Mouse (Mus musculus) kidney, postnatal 14 days (tissue): Measurements from ENCODE around the gene Slc2a5.
A peak's percentile ranks its signal among the peaks of the same experiment; 100 is the strongest.

Source experiments
- DNase-seq: peaks from one replicate; pipeline ENCODE4 v3.0.0; 2022; ENCODE audit warnings: mixed read lengths

The Slc2a5 gene

DNA sequence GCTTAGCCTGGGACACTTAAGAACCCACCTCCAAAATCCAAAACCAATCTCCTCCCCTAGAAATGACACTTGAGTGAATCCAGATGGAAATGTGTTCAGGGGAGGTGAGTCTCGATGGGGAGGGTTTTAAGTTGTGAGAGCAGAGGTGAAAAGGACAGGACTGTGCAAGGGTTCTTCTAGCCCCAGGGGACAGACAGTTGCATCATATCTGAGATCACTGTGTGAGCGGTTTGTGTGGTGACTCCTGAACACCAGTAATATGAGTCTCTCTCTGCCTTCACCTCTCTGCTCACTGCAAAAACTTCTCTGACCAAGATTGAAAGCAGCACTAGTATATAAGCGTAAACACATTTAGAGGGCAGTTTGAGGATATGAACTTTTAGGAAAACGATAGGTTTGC is 27.2 kb downstream of the Slc2a5 start:
- DNase-seq, result no peak

DNA sequence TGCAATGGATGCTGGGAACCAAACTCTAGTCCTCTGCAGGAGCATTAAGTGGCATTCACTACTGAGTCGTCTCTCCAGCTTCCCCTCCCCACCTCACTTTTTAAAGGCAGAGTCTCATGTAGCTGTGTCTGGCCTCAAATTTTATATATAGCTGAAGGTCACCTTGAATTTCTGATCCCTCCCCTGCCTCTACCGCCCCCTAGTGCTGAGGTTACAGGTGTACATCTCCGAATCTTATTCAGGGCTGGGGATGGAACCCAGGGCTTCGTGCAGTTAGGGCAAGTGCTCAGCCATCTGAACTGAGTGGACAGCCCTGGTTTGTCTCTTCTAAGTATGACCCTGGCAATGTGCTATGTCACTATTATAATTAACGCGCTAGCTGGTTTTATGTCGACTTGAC is 32.0 kb downstream of the Slc2a5 start:
- no peak for DNase-seq

DNA sequence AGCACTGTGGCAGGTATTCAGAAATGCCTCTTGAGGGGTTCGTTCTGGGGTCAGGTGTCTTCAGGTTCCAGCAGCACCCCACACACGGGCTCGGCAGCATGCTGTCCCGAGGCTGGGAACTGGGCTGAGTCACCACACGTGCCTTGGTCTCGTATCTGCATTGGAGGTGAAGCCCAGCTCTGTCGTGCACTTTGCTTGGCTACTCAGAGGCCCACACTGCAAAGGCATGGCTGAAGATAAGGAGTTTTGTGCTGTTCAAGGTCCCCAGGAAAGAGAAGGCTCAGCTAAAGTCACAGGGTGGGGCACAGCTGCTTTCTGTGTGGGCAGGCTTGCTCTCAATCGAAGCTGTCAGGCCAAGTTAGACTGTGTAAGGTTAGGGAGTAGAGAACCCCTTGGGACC is 33.4 kb downstream of the Slc2a5 start:
- DNase-seq, result no peak

DNA sequence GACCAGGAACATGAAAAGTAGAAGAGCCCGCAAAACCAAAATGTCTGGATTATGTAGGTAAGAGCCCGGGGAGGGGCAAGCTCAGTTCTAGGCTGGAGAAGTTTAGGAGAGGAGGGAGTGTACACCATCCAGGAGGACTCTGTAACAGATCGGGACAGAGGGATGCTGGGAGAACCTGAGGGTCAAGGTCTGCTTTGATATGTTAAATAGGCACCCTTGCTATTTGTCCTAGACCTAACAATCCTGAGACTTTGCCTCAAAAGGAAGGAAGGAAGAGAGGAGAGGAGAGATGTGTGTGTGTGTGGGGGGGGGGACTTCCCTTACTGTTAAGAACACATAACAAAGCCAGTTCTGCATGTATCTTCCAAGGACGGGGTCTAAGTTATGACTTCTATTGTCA is 36.2 kb downstream of the Slc2a5 start:
- no peak for DNase-seq

DNA sequence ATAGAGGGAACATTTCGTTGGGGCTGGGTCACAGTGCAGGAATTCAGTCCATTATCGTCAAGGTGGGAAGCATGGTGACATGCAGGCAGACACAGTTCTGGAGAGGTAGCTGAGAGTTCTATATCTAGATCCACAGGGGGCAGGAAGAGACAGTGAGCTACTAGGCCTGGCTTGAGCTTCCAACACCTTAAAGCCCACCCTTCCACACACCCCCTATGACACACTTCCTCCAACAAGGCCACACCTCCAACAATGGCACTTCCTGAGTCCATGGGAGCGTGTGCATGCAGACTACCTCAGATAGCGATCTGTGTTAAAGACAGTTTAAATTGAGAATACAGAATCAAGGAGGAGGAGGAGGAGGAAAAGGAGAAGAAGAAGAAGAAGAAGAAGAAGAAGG is 36.6 kb downstream of the Slc2a5 start:
- no peak for DNase-seq

DNA sequence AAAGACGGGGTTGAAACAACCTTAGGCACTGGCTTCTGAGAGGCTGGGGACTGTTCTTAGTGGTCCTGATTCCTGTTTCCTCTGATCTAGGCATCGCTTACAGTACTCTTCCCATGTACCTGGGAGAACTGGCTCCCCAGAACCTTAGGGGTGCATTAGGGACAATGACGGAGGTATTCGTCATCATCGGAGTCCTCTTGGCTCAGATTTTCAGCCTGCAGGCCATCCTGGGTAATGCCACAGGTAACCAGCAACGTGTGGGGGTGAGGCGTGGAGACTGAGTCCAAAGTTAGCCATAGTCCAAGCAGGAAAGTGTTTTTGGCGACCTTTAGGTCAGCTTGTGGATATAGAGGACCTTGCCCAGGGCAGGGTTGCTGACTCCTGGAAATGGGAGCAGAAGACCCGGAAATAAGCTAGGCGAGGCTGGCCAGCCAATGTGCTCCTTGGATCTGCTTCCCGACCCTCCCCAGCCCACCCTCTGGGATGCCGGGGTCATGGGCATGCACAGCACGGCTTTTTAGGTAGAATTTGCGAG is 38.3 kb downstream of the Slc2a5 start:
- no peak for DNase-seq

DNA sequence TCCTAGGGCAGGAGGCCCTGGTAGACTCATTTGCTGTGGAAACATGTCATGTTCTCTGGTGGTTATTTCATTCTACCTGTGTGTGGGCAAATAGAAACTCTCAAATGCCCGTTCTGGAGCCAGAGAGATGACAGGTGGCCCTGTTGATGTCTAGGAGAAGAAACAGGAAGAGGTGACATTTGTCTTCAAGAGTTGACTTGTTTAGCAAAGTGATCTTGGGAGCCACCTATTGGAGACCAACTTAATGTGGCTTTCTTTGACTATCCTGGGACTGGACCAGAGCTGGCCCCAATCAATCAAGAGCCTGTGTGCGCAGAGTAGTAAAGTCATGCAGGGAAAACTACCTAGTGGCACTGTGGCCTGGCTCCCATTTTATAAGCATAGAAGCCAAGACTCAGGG is 40.4 kb downstream of the Slc2a5 start:
- DNase-seq, result no peak

DNA sequence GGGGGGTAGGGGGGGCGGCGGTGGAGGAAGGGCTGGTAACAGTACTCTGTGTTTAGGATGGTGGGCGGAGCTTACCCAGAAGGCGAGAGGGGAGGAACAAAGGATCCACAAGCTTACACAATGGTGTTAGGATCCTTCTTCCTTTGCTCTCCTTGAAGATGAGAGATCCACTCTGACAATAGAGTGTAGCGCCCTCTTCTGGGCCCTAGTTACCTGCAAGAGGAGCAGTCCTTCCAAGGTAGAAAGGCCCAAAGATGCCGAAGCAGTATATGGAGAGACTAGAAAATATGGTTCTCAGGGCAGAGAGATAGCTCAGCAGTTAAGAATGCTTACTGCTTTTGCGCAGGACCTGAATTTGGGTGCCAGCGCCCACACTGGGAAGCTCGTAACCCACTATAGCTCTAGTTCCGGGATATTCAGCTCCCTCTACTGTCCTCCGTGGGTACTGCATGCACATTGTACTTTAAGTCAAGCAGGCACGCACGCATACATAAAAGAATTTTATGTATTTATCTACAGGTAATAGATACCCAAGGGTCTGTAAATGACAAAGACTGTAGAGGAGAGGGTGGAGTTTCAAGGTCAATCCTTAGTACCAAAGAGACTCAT is 43.6 kb downstream of the Slc2a5 start:
- DNase-seq, result no peak

DNA sequence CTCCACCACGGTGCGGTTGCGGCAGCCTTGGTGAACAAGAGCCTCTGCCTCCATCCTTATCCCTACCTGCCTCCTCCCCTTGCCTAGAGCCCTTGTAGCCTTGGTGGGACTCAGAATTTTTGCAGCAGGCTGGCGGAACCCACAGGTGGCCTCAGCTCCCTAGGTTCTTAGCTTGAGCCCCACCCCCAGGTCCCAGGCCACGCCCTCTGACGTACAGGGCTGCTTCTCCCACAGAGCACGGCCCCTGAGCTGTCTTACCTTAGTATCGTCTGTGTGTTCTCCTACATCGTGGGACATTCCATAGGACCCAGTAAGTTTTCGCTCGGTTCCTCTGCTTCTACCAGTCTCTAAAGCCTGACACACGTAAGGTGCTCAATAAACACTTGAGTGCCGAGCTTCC is 45.8 kb downstream of the Slc2a5 start:
- DNase-seq, result no peak

DNA sequence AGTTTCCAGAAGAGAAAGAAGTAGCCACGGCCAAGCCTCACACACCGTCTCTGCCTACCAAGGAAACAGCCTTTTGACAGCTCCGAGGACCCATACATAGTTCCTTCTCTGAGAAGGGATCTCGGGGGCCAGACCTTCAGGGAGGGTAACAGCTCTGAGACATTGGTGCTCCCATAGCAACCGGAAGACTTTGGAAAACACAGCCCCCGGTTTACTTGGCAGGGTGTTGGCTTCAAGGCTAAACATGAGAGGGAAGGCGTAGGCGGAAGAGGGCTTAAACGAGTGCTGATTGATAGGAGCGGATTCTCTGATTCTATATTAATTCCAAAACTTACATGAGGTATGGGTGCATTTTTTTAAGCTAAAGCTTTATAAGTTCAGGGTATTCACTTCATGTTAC is 49.3 kb downstream of the Slc2a5 start:
- DNase-seq, result no peak

DNA sequence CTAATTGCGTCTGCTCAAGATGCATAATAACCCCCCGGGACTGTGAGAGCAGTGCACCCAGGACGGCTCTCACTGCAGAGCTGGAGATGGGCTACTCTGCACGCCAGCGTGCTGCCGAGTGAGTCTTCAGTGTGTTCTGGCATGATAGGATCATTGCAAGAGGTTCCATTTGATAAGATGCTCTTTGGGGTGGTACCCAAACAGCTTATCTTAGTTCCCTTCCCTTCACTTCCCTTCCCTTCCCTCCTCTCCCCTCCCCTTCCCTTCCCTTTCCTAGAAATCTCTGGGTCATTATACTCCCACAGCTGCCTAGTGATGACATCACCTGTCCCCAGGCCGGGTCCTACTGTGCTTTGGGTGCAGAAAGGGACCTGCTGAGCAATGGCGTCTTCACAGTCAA is 53.0 kb downstream of the Slc2a5 start:
- DNase-seq, result no peak

DNA sequence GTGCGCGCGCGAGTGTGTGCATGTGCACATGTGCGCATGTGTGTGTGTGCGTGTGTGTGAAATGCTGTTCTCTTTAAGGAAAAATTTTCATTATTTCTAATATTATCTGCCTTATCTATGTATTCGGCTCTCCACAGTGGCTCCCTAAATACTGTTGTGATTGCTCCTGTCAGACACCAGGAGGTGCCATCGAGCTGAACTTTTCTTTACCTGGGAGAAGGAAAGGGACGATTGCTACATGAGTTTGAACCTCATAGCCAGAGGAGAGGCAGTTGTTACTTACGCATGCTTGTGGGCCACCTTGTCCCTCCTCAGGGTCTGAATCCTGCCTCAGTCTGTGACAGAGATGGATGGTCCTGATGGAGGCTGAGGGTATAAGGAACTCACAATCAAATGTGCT is 54.2 kb downstream of the Slc2a5 start:
- peak; percentile 43 for DNase-seq

DNA sequence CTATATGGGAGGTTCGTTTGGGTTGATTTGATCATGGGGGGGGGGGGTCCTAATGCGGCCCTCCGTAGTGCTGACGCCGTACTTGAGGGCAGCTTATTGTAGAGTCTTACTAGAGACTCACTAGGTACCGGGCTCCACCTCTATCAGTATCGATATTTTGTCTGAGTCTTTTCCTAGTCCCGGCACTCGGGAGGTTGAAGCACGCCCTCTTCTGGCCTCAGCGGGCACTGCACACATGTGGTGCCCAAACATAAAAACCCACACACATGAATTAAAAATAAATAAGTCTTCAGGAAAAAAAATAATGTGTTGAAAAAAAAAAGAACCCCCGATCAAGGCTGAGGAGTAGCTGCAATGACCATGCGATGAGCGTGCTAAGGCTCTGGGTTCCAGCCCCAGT is 54.9 kb downstream of the Slc2a5 start:
- no peak for DNase-seq

DNA sequence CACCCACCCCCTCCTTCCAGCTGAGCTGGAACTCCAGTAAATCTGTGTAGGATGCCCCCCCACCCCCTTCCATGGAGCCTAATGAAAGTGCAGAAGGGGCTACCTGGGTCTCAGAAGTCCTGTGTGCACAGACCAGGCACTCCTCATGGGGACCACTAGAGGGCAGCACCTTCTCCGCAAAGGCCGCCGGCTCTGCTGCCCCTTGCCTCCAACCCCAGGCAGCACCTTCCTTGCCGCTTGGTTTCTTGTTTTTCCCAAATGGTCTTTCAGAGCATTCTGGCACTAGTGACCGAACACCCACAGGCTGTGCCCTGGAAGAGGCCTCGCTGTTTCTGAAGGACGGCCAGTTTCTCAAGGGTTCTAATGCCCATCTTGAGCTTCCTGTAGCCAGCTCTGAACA is 57.5 kb downstream of the Slc2a5 start:
- DNase-seq, result peak; percentile 44

DNA sequence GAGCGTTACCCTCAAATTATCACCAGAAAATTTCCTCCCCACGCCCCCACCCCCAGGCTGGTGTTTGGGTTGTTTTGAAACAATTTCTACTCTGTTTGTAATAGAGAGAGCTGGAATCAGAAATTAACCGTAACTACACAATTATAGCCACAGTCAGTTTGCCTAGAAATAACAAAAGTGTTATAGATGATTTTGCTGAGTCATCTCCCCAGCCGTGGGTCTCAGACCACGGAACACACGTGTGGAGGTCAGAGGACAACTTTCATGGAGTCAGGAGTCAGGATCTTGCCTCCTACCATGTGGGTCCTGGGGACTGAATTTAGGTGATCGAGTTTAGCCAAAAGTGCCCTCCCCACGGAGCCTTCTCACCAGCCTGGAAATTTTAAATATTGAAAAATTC is 58.0 kb downstream of the Slc2a5 start:
- no peak for DNase-seq

DNA sequence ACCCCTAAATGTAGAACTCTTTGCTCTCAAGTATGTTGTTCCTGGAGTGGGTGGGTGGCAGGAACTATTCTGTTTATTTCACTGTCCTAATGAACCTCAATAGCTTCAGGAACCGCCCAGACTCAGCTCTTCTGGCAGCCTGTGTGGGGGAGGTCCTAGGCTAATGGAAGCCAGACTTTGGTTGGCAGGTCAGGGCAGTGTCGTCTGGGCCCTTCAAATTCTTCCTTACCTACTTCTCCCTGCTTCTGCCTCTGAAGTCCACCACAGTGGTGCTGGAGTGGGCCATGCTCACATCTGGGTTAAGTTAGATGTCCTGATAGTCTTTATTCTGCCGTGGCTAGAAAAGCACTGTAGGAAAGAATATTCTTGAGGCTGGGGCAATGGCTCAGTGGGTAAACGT is 59.0 kb downstream of the Slc2a5 start:
- no peak for DNase-seq

DNA sequence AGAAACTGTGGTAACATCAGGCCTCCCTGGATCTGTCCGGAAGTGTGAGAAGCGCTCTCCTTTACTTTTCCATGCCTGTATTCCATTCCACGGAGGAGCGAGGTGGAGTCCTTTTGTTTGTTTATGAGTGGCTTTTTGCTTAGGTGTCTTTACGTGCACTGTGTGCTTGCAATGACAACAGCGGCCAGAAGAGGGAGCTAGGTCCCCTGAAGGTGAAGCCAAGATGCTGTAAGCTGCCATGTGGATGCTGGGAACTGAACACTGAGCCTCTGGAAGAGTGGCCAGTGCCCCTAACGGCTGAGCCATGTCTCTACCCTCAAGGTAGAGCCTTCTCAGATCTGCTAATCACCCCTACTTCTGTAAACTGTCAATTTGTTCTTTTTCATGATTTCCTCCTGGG is 62.2 kb downstream of the Slc2a5 start:
- no peak for DNase-seq

DNA sequence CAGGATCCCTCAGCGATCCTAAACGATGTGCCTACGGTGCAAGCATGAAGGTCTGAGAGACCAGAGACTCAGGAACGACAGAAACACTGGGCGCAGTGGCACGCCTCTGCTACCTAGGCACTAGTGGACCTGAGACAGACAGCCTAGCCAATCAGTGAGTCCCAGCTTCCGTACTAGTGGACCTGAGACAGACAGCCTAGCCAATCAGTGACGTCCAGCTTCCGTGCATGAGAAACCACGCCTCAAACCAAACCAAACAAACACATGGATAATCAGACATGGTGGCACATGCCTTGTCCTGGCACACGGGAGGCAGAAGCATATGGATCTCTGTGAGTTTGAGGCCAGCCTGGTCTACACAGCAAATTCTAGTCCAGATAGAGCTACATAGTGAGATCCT is 69.2 kb downstream of the Slc2a5 start:
- no peak for DNase-seq

DNA sequence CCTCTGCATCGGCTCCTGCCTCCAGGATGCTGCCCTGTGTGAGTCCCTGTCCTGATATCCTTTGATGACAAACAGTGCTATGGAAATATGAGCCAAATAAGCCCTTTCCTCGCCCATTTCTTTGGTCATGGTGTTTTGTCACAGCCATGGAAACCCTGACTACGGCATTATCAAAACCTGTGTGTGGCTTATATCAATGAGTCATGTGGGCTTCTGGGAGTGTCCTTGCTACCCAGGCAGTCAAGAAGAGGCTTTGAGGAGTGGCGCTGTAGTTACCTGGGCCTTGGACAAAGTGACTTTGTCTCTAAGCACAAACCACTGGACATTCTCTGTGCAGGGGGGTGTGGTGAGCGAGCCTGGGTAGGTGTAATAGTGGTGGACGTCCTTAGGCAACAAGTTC is 73.1 kb downstream of the Slc2a5 start:
- DNase-seq, result no peak
